Comparison of ENCODE assay signal across 10 mouse cellular contexts in the genomic region with DNA sequence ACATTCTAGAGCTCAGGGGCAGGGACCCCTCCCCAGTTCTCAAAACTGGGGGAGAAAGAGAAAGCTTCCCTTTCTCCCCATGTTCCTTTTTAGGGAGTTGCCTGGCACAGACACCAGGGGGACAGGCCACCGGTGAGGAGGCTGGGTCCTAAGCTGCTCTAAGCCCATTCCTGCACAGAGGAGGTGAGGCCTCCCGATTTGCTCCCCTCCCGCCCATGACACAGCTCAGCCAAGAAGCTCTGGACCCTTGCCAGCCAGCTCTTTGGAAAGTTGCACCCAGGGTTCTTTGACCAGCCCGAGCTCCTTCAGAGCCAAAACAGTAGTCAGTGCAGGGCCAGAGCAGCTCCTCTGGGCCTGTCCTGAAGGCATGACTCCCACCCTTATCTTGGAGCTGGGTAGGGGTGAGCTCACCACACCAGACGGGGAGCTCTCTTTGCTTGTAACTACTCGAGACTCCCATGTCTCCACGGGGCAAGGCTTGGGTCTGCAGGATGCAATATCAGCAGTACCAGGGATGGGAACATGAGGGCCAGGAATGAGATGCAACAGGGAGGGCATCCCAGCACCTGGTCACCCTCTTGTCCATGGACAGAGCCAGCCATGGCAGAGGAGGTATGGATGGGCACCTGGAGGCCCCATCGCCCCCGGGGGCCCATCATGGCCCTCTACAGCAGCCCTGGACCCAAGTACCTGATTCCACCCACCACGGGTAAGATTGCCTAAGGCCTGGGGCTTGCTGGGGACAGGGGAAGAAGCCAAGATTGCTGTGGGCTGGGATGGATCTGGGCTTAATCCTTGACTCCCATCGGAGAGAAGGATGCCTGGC. TPM values are rescaled to one million over a fixed set of nuclear protein-coding genes. Genes with fewer than 3 reads are reported as not detected.
DNase-seq lines count a peak whose midpoint lies in the region; ATAC-seq lines count a peak whose summit lies in the region.
"Had no signal": no experiment of that assay in that cellular context is flagged by ENCODE, and none has a peak within 500 bp of the region (broad histone marks: within the 10 kb centered on the region; RNA-seq: fewer than 3 reads in every experiment).

A gene (plus strand): TSS at position 51 of the 826 bp plus-strand sequence.

- peaks cover 10% of the 10 kb centered on the region; the same call in 1 of the 2 replicates for H3K27me3 ChIP-seq in heart, embryonic 16.5 days (ENCODE audit: control insufficient read depth, insufficient read depth, low read length)
- no peaks in the 10 kb centered on the region; the same call in 1 of the 2 replicates for H3K27me3 ChIP-seq in stomach, embryonic 16.5 days (ENCODE audit: control insufficient read depth, insufficient read depth, low read length)

- no peak for DNase-seq in heart, postnatal 36 days
- DNase-seq in ovary, adult 18-20 months (ENCODE audit: low spot score): peak; percentile 49
- DNase-seq in ovary, postnatal 10 days (ENCODE audit: low spot score): no peak
- peak; percentile 64 to 68 for DNase-seq in kidney, adult 8-10 months
- DNase-seq in urinary bladder, adult 2 months (ENCODE audit: low spot score): no peak

- H3K9me3 ChIP-seq in heart, embryonic 16.5 days (replicated peaks; ENCODE audit: control insufficient read depth, low read length): no peaks in the 10 kb centered on the region
- no peaks in the 10 kb centered on the region for H3K9me3 ChIP-seq in stomach, embryonic 16.5 days (replicated peaks; ENCODE audit: control insufficient read depth, low read length)

- intact Hi-C loops in heart, postnatal 36 days (cut with DNase I): loop anchor here (5.0 kb wide), 1 partner anchor 324 kb away; a partner anchor contains a TSS

- peaks cover 9% of the 10 kb centered on the region; the same call in 1 of the 2 replicates for H3K4me1 ChIP-seq in heart, embryonic 16.5 days (ENCODE audit: control insufficient read depth, insufficient read depth, low read length)
- no peaks in the 10 kb centered on the region for H3K4me1 ChIP-seq in stomach, embryonic 16.5 days (ENCODE audit: control insufficient read depth, insufficient read depth, low read length)

- WGBS in heart, embryonic 16.5 days: 49% methylated on average over 11 of the region's 11 CpGs
- WGBS in stomach, embryonic 16.5 days: 55% methylated on average over 11 of the region's 11 CpGs

- peaks cover 15% of the 10 kb centered on the region for H3K36me3 ChIP-seq in heart, embryonic 16.5 days (ENCODE audit: control insufficient read depth, insufficient read depth)
- H3K36me3 ChIP-seq in stomach, embryonic 16.5 days (ENCODE audit: control insufficient read depth, insufficient read depth, low read length): peaks cover 9% of the 10 kb centered on the region; the same call in 1 of the 2 replicates

- ATAC-seq in heart, embryonic 16.5 days (replicated peaks; ENCODE audit: extremely low read depth, insufficient read depth, low FRiP score): peak; percentile 28; the same call in 1 of the 2 replicates
- ATAC-seq in stomach, embryonic 16.5 days (ENCODE audit: insufficient read depth, low FRiP score): no peak
- ATAC-seq in frontal cortex, adult (ENCODE audit: low TSS enrichment): no peak

- H3K4me3 ChIP-seq in heart, embryonic 16.5 days (ENCODE audit: low read length): no peak within 1 kb of the TSS
- H3K4me3 ChIP-seq in stomach, embryonic 16.5 days (replicated peaks; ENCODE audit: low read length): no peak within 1 kb of the TSS

- no peak within 1 kb of the TSS for H3K27ac ChIP-seq in heart, embryonic 16.5 days (ENCODE audit: low read length)
- H3K27ac ChIP-seq in stomach, embryonic 16.5 days (ENCODE audit: low read length): no peak within 1 kb of the TSS

- H3K9ac ChIP-seq in heart, embryonic 16.5 days (ENCODE audit: low read length): peak within 1 kb of the TSS; percentile 30; the same call in 1 of the 2 replicates
- H3K9ac ChIP-seq in stomach, embryonic 16.5 days (ENCODE audit: low read length): peak within 1 kb of the TSS; percentile 0

- H3K4me2 ChIP-seq in heart, embryonic 16.5 days (ENCODE audit: low read depth, low read length): no peak within 1 kb of the TSS
- H3K4me2 ChIP-seq in stomach, embryonic 16.5 days (ENCODE audit: low read depth, low read length): no peak within 1 kb of the TSS

RNA-seq across cellular contexts. Expression of the gene that starts here (rescaled TPM):
- not detected in 2 replicates for polyA plus RNA-seq in heart, embryonic 16.5 days (2015; fragmentation: Nextera tagmentation; extraction: Ambion mirVana)
- not detected for total RNA-seq in heart, postnatal 36 days (2021)
- polyA plus RNA-seq in stomach, embryonic 16.5 days (2015; fragmentation: Nextera tagmentation; extraction: Ambion mirVana): 0.08 TPM in 1 of 2 replicates, not detected in the other
- polyA plus RNA-seq in urinary bladder, adult 2 months (2012; rRNA removed): 0.06 TPM in 1 of 2 replicates, not detected in the other
- total RNA-seq: hematopoietic stem cell, adult 5-6 weeks had no signal
- polyA plus RNA-seq: limb, embryonic 11.5 days had no signal

Comparison
In these comparisons a context has a peak if more than half of its experiments do, and no peak if none do; other contexts are left out.
1. DNase-seq: peak in ovary, adult 18-20 months (single experiment) and kidney, adult 8-10 months (2 of 2); none in heart, postnatal 36 days (0 of 2), ovary, postnatal 10 days (single experiment) and urinary bladder, adult 2 months (single experiment).
2. Peak in ATAC-seq and H3K9ac ChIP-seq in heart, embryonic 16.5 days; RNA of the gene not detected or under 1 TPM.